Mouse (Mus musculus) forebrain, embryonic 13.5 days (tissue): ENCODE results near the gene Ankrd33b. TPM values are rescaled to one million over a fixed set of nuclear protein-coding genes. Genes with fewer than 3 reads are reported as not detected.
A peak's percentile ranks its signal among the peaks of the same experiment; 100 is the strongest.

Source experiments
- ATAC-seq: fragments of 200-750 bp; cut with Nextera tagmentation; 2 replicates; pipeline ENCODE4 v1.8.0; 2017
- H3K27ac ChIP-seq: fragments of 300-500 bp; sonication (generic); 2 replicates; pipeline ENCODE4 v1.5.1; 2015; ENCODE audit warnings: inconsistent platforms, mild to moderate bottlenecking, moderate library complexity
- H3K27me3 ChIP-seq: fragments of 300-500 bp; sonication (generic); 2 replicates; pipeline ENCODE4 v1.6.1; 2015; ENCODE audit warnings: mild to moderate bottlenecking, inconsistent platforms
- H3K36me3 ChIP-seq: fragments of 300-500 bp; sonication (generic); 2 replicates; pipeline ENCODE4 v1.6.1; 2015; ENCODE audit warnings: mild to moderate bottlenecking, inconsistent platforms; ENCODE audit not compliant: poor library complexity, severe bottlenecking
- H3K4me1 ChIP-seq: fragments of 300-500 bp; sonication (generic); 2 replicates; pipeline ENCODE4 v1.6.1; 2015; ENCODE audit warnings: inconsistent platforms
- H3K4me2 ChIP-seq: fragments of 300-500 bp; sonication (generic); 2 replicates; pipeline ENCODE4 v1.6.1; 2015; ENCODE audit warnings: inconsistent platforms, mild to moderate bottlenecking, moderate library complexity
- H3K4me3 ChIP-seq: fragments of 300-500 bp; sonication (generic); 2 replicates; pipeline ENCODE4 v1.5.1; 2015; ENCODE audit warnings: mild to moderate bottlenecking, inconsistent platforms
- H3K9ac ChIP-seq: fragments of 300-500 bp; sonication (generic); 2 replicates; pipeline ENCODE4 v1.6.1; 2015; ENCODE audit warnings: mild to moderate bottlenecking, inconsistent platforms
- H3K9me3 ChIP-seq: fragments of 300-500 bp; sonication (generic); replicated peaks from 2 replicates; pipeline ENCODE4 v1.6.1; 2016; ENCODE audit warnings: inconsistent platforms
- WGBS: fragments of 180-500 bp; shearing (Covaris S2); methylation state at CpG from one replicate; pipeline ENCODE4 v1.1.7; 2015; 5-methylcytosine and 5-hydroxymethylcytosine counted together
- polyA plus RNA-seq: library from polyadenylated mRNA; unstranded; fragments of >200 nt; fragmentation: Nextera tagmentation; extraction: Ambion mirVana; gene quantifications from 2 replicates; pipeline ENCODE4 v1.2.1, GENCODE M21; 2015

The Ankrd33b gene
- polyA plus RNA-seq, 1 experiment from 2014 or later, result 0.34 TPM

DNA sequence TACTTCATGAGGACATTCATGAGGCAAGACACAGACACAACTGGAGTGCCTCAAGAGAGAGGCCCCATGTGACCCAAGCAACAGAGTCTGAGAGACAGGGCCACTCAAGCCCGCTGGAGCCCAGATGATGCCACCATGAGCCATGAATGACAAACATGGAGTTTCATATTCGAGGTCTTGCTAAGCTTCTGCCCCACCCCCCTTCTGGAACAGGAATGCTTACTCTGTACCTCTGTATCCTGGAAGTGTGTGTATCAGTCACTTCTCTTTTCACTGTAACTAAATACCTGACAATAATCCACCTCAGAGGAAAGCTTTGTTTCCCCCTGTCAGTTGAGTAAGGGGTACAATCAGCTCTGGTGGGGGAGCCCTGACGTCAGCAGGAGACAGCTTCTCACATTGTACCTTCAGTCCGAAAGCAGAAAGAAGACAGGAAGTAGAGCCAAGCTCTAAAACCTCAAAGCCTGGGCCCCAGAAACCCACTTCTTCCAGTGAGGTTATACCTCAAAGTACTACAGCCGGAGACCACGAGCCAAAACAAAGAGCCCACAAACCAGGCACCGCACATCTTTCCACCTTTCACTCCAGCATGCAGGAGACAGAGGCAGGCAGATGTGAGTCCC lies 34.9 kb downstream of the Ankrd33b start:
- Histone ChIP-seq H3K4me3 (no peak overlapping the region), H3K4me1 (peaks cover 12% of the 10 kb centered on the region; the same call in 1 of the 2 replicates), H3K4me2 (no peak overlapping the region), H3K36me3 (no peaks in the 10 kb centered on the region), H3K27ac (no peak overlapping the region), H3K9me3 (no peaks in the 10 kb centered on the region), H3K27me3 (no peaks in the 10 kb centered on the region), H3K9ac (no peak overlapping the region)
- ATAC-seq, result no peak
- 86% methylated on average over 7 of the region's 7 CpGs for WGBS

DNA sequence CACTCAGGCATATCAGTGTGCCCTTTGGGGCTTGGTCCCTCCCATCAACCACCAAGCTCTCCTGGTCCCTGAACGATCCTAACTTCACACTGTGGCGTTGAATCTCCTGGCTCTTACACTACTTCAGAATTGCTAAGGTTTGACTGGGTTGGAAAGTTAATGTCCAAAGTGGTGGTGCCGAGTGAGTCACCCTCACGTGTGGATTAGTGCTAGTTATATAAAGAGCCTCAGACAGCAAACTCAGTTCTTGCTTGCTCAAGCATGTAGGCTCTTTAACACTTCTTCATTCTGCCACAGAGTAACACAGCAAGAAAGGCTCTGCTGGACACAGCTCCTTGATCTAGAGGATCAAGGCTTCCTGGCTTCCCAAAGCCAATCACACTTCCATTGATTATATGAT lies 35.8 kb downstream of the Ankrd33b start:
- Histone ChIP-seq H3K4me2 (no peak overlapping the region), H3K27ac (no peak overlapping the region), H3K9ac (no peak overlapping the region), H3K4me1 (peaks cover 12% of the 10 kb centered on the region; the same call in 1 of the 2 replicates), H3K9me3 (no peaks in the 10 kb centered on the region), H3K4me3 (no peak overlapping the region), H3K27me3 (no peaks in the 10 kb centered on the region), H3K36me3 (no peaks in the 10 kb centered on the region)
- whole genome bisulfite sequencing, result 50% methylated on average over 4 of the region's 4 CpGs
- ATAC-seq, result no peak

DNA sequence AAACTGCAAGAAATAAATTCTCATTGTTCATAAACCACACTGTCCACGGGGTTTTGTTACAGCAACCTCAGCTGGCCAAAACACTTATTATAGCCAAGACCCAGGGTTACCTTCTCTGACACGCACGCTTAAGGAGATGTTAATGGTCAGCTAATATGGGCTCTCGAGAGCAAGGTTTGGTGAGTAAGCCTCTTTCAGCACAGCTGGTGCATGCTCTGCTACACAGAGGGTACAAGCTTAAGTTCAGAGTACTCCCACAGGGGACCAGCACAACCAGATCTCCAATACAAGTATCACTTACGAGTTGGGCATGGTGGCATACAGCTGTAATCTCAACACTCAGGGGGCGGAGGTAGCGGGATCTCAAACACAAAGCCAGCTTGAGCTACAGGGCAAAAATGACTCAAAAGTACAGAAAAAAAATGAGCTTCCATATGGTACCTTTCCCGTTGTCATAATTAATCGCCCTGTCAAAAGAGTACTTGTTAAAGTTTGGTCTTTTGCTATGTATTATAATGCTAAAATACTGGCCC lies 39.4 kb downstream of the Ankrd33b start:
- ATAC-seq, result no peak
- Histone ChIP-seq H3K4me3 (no peak overlapping the region), H3K36me3 (no peaks in the 10 kb centered on the region), H3K9ac (no peak overlapping the region), H3K27me3 (no peaks in the 10 kb centered on the region), H3K4me1 (peaks cover 12% of the 10 kb centered on the region; the same call in 1 of the 2 replicates), H3K4me2 (no peak overlapping the region), H3K27ac (no peak overlapping the region), H3K9me3 (no peaks in the 10 kb centered on the region)
- WGBS, result 81% methylated on average over 9 of the region's 9 CpGs

DNA sequence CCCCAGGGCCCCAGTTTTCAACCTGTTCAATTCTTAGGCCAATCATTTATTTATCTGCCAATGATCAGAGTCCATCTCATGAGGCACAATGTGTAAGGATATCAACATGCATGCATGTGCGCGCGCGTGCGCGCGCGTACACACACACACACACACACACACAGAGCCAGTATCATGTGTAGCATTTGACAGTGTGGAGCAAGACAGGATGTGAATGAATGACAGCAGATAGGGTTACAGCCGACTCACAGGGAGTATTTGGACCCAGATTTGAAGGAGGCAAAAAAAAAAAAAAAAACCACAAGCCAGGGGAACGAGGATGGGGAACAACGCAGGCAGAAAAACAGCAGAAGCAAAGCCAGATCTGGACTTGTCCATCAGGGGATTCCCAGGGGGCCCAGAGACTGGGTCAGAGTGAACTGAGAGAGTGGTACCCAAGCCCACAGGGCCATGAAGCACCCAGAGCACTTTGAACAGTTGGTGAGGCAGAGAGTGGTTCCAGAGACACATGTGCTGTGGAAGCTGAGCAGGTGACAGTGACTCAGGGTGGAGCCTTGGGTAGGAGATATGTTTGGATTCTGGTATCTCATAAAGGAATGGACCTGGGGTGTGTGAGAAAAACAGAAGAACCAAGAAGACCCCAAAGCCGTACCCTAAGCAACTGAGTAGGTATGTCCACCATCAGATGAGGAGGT lies 41.7 kb downstream of the Ankrd33b start:
- Histone ChIP-seq H3K4me2 (no peak overlapping the region), H3K27me3 (no peaks in the 10 kb centered on the region), H3K9me3 (no peaks in the 10 kb centered on the region), H3K4me3 (no peak overlapping the region), H3K9ac (no peak overlapping the region), H3K36me3 (no peaks in the 10 kb centered on the region), H3K4me1 (peaks cover 12% of the 10 kb centered on the region; the same call in 1 of the 2 replicates), H3K27ac (no peak overlapping the region)
- 91% methylated on average over 12 of the region's 12 CpGs for WGBS
- ATAC-seq, result no peak

DNA sequence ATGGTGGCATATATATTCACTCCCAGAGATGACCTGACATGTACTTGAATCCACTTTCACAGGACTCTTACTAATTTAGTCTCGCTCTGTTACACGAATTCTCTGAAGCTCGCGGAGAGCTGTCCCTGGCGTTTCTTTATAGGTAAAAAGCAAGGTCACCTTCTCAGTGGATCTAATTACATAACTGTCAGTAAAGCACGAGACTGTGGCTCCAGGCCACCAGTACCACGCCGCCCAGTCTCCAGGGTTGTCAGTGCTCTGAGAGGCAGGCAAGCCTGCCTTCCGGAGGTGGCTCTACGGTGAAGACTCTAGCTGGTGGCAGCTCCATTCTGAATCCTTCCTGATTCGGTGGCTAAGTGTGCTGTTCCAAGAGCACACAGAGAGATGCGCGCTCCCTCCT lies 43.0 kb downstream of the Ankrd33b start:
- Histone ChIP-seq H3K9ac (no peak overlapping the region), H3K36me3 (no peaks in the 10 kb centered on the region), H3K27me3 (no peaks in the 10 kb centered on the region), H3K4me1 (peaks cover 9% of the 10 kb centered on the region; the same call in 1 of the 2 replicates), H3K4me3 (no peak overlapping the region), H3K9me3 (no peaks in the 10 kb centered on the region), H3K4me2 (no peak overlapping the region), H3K27ac (no peak overlapping the region)
- no peak for ATAC-seq
- WGBS, result 86% methylated on average over 13 of the region's 13 CpGs

DNA sequence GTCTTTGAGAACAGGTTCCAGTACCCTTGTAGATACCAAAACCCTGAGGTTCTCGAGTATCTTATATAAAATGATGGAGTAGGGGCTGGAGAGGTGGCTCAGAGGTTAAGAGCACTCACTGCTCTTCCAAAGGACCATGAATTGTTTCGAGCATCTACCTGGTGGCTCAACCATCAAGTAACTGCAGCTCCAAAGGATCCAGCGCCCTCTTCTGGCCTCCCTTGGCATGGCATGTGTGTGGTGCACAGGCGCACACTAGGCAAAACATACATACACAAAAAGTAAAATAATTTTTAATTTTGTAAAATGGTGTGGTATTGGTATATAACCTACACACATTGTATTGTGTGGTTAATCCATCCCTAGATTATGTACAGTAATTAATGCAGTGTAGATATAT lies 43.8 kb downstream of the Ankrd33b start:
- Histone ChIP-seq H3K4me2 (no peak overlapping the region), H3K9ac (no peak overlapping the region), H3K27me3 (no peaks in the 10 kb centered on the region), H3K4me3 (no peak overlapping the region), H3K9me3 (no peaks in the 10 kb centered on the region), H3K27ac (no peak overlapping the region), H3K36me3 (no peaks in the 10 kb centered on the region), H3K4me1 (peaks cover 10% of the 10 kb centered on the region)
- ATAC-seq, result no peak
- 77% methylated on average over 4 of the region's 4 CpGs for WGBS

DNA sequence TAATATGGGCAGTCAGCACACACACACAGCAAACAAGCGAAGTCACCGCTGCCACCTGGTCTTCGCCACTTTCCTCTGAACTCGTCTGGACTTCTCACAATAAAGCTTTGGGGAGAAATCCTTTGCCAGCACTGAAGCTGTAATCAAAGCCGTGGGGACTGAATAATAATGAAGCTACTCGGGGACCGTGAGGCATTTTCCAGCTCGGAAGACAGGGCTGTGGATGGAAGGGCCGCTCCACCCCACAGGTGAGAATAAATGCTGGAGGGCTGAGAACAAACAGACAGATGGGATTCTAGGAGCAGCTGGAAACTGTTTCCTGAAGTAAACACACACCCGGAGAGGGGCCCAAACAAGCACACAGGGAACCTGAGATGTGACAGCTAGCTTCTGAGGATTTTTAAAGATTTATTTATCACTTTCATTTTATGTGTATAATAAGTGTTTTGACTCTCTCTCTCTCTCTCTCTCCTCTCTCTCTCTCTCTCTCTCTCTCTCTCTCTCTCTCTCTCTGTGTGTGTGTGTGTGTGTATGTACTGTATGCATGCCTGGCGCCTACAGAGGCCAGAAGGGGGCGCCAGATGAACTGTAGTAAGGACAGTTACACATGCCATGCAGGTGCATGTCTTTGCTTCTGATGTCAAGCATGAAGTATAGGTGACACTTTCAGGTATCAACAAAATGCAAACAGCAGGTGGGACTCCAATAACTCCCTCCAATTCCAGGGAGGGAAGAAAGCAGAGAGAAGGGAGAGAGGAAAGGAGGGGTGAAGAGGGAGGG lies 46.7 kb downstream of the Ankrd33b start:
- no peaks in the 10 kb centered on the region; the same call in 1 of the 2 replicates for H3K9me3 ChIP-seq
- ATAC-seq, result peak; percentile 25; the same call in 1 of the 2 replicates
- no peaks in the 10 kb centered on the region for H3K36me3 ChIP-seq
- peaks cover 22% of the 10 kb centered on the region for H3K4me1 ChIP-seq
- no peak overlapping the region for H3K4me2 ChIP-seq
- H3K4me3 ChIP-seq, result no peak overlapping the region
- WGBS, result 43% methylated on average over 12 of the region's 12 CpGs
- H3K27ac ChIP-seq, result no peak overlapping the region
- H3K9ac ChIP-seq, result no peak overlapping the region
- H3K27me3 ChIP-seq, result no peaks in the 10 kb centered on the region

DNA sequence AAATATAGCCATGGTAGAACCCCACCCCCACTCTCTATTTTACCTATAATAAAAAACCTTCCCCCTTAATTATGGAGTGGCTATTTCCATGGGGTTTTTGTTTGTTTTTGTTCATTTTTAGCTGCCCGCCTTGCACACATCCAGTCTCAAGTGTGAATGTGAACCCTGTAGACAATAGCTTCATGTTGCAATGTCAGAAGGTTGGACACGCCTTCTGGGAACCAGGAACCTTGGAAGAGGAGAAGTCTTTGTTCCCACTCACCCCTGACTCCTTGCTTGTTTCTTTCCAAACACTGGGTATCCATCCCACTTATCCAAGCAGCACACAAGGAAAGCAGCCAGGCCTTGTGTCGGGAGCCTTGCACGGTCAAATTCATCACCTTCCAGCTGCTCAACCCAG lies 48.5 kb downstream of the Ankrd33b start:
- no peak overlapping the region for H3K9ac ChIP-seq
- no peak overlapping the region for H3K4me2 ChIP-seq
- H3K4me1 ChIP-seq, result peaks cover 22% of the 10 kb centered on the region
- ATAC-seq, result no peak
- no peak overlapping the region for H3K4me3 ChIP-seq
- no peaks in the 10 kb centered on the region for H3K27me3 ChIP-seq
- H3K36me3 ChIP-seq, result no peaks in the 10 kb centered on the region
- WGBS, result 47% methylated on average over 4 of the region's 4 CpGs
- no peaks in the 10 kb centered on the region; the same call in 1 of the 2 replicates for H3K9me3 ChIP-seq
- peak overlapping the region; percentile 51; the same call in 1 of the 2 replicates for H3K27ac ChIP-seq

DNA sequence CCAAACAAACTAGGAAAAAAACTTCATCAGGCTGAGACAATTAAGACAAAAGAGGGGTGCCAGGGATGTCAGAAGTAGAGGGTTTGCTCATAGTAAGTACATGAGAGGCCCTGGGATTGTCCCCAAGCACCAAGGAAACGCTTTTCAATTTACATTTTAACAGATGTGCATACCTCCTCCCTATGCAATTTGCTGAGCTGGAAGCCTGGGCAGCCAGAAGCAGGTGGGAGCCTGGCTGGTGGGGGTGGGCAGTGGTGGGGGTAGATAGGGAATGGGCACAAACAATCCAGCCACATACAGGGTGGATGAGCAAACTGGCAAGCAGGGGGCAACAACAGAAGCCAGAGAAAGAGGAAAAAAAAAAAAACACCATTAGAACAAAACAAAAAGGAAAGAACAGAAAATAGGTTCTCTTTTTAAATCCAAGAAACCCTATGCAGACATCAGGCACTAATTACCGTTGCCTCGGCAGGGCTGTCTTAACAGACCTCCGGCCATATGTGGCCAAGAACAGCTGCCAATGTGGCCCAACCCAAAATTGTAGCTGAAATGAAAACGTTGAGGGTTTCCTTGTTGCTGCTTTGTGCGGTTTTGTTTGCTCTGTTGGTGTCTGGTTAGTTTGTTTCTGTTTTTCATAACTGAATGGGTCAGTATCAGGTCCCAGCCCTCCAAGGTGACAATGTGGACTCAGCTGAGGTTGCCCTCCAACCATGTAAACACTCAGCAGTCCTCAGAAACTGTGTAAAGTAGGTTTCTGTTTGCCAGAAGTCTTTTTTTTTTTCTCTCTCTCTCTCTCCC lies 49.2 kb downstream of the Ankrd33b start:
- H3K27me3 ChIP-seq, result no peaks in the 10 kb centered on the region
- H3K4me3 ChIP-seq, result no peak overlapping the region
- WGBS, result 30% methylated on average over 6 of the region's 6 CpGs
- H3K9me3 ChIP-seq, result no peaks in the 10 kb centered on the region; the same call in 1 of the 2 replicates
- no peaks in the 10 kb centered on the region for H3K36me3 ChIP-seq
- H3K4me1 ChIP-seq, result peaks cover 22% of the 10 kb centered on the region
- no peak overlapping the region for H3K9ac ChIP-seq
- peak overlapping the region; percentile 51; the same call in 1 of the 2 replicates for H3K27ac ChIP-seq
- no peak for ATAC-seq
- H3K4me2 ChIP-seq, result no peak overlapping the region

DNA sequence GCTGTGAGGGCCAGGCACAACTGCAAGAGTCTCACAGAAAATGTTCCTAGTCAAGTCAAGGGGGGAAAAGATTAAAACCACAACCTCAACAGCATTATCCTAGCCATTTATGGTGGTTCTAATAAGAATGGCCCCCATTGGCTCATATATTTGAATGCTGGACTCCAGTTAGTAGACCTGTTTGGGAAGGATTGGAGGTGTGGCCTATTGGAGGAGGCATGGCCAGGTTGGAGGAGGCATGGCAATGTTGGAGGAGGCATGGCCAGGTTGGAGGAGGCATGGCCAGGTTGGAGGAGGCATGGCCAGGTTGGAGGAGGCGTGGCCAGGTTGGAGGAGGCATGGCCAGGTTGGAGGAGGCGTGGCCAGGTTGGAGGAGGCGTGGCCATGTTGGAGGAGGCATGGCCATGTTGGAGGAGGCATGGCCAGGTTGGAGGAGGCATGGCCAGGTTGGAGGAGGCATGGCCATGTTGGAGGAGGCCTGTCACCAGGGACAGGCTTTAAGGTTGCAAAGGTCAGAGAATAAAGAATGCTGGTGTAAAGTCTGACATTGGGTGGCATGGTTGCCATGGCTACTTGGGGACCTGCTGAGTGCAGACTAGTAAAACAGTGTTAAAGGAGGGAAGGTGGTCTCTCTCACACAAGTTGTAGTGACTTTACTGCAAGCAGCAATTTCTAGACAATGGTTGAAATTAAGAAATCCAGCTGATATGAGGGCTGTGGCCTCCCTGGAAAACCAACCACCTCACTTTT lies 50.3 kb downstream of the Ankrd33b start:
- Histone ChIP-seq H3K36me3 (no peaks in the 10 kb centered on the region), H3K4me2 (no peak overlapping the region), H3K9me3 (no peaks in the 10 kb centered on the region; the same call in 1 of the 2 replicates), H3K9ac (no peak overlapping the region), H3K27me3 (no peaks in the 10 kb centered on the region), H3K4me3 (no peak overlapping the region), H3K4me1 (peaks cover 22% of the 10 kb centered on the region), H3K27ac (0 out of 2 replicates have a peak overlapping the region, but pooled peaks have one; percentile 16)
- no peak for ATAC-seq
- WGBS, result 86% methylated on average over 3 of the region's 3 CpGs
